ENCODE assay signal across 18 mouse cellular contexts in the genomic region with DNA sequence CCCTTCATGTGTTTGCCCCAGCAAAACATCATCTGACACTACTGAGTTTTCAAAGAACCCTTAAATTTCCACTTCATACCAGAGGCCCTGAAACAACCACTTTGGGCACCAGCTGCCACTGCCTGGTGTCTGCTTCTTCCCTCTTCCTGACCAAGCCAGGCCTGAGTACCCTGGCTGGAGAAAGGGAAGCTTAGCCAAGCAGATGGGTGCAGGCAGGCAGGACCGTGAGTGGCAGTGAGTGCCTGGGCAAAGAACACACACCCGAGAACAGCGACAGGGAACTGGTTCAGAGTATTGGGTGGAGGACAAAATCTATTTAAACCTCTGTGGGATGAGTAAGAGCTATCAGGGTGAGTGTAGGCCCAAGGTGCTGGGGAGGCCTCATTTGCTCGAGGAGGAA. TPM values are rescaled to one million over a fixed set of nuclear protein-coding genes. Genes with fewer than 3 reads are reported as not detected.
DNase-seq lines count a peak whose midpoint lies in the region; ATAC-seq and TF ChIP-seq lines count a peak whose summit lies in the region.
"Had no signal": no experiment of that assay in that cellular context is flagged by ENCODE, and none has a peak within 500 bp of the region (broad histone marks: within the 10 kb centered on the region; RNA-seq: fewer than 3 reads in every experiment).

No protein-coding gene starts in this region.

- peaks cover 35% of the 10 kb centered on the region for H3K4me1 ChIP-seq in bone marrow macrophage, adult 2 months (ENCODE audit: control insufficient read depth, insufficient read depth, low read length)
- H3K4me1 ChIP-seq: embryonic facial prominence, embryonic 12.5 days; forebrain, embryonic 13.5 days; forebrain, embryonic 15.5 days had no signal

- no peak for TF ChIP-seq POLR2A in bone marrow macrophage, adult 2 months (IDR thresholded peaks at IDR 0.05; ENCODE audit: borderline replicate concordance, low read depth, low read length)

- peak overlapping the region; percentile 11; the same call in 1 of the 2 replicates for H3K27ac ChIP-seq in bone marrow macrophage, adult 2 months (ENCODE audit: insufficient read depth, low read depth, low read length)
- H3K27ac ChIP-seq: embryonic facial prominence, embryonic 10.5 days; embryonic facial prominence, embryonic 12.5 days; forebrain, embryonic 13.5 days; forebrain, embryonic 15.5 days had no signal

- H3K4me3 ChIP-seq in bone marrow macrophage, adult 2 months (ENCODE audit: insufficient read depth, low read length) = no peak overlapping the region
- H3K4me3 ChIP-seq: embryonic facial prominence, embryonic 10.5 days; embryonic facial prominence, embryonic 12.5 days; forebrain, embryonic 13.5 days; forebrain, embryonic 15.5 days had no signal

- peak; percentile 52 for ATAC-seq in granulocyte monocyte progenitor cell, adult 5-6 weeks (replicated peaks; ENCODE audit: poor library complexity, severe bottlenecking)
- peak; percentile 58 for ATAC-seq in megakaryocyte, adult 5-6 weeks (ENCODE audit: poor library complexity, severe bottlenecking)
- ATAC-seq: forebrain, embryonic 13.5 days; forebrain, embryonic 15.5 days; forebrain, postnatal 0 days had no signal

- no peak for TF ChIP-seq CTCF in bone marrow macrophage, adult 2 months (IDR thresholded peaks at IDR 0.05; ENCODE audit: low read depth, low read length)

- no peak for DNase-seq in urinary bladder, postnatal 36 days (ENCODE audit: low spot score in 2 of 2)
- no peak for DNase-seq in cerebellum, postnatal 10 days
- DNase-seq in kidney, adult 9 months = no peak
- DNase-seq: adrenal gland, postnatal 10 days; adrenal gland, postnatal 25 days; cerebellum, adult 11-12 months; cerebellum, adult 2 months; cerebellum, adult 9-10 months; cerebellum, postnatal 14 days; forebrain, postnatal 0 days had no signal

RNA-seq across cellular contexts. Expression of a gene that starts 5.7 kb away (rescaled TPM):
- polyA plus RNA-seq in bone marrow macrophage, adult 2 months (2012; ENCODE audit: insufficient read depth, insufficient read length, missing spikeins) = 37.8 and 44.1 TPM in 2 replicates
- total RNA-seq in granulocyte monocyte progenitor cell, adult 5-6 weeks (2014; fragmentation: Nextera tagmentation) = 35.8 and 43.0 TPM in 2 replicates
- 19.3 and 19.4 TPM in 2 replicates for total RNA-seq in granulocyte monocyte progenitor cell, adult 5-6 weeks (2017)
- total RNA-seq in megakaryocyte, adult 5-6 weeks (2015) = 29.2 and 32.2 TPM in 2 replicates
- total RNA-seq in megakaryocyte, adult 5-6 weeks (2017) = 27.4 and 28.2 TPM in 2 replicates
- total RNA-seq: MEL had no signal
- polyA plus RNA-seq: embryonic facial prominence, embryonic 10.5 days had no signal

RNA-seq across cellular contexts. Expression of a gene that starts 42.2 kb away (rescaled TPM):
- 86.2 and 93.4 TPM in 2 replicates for polyA plus RNA-seq in bone marrow macrophage, adult 2 months (2012; ENCODE audit: insufficient read depth, insufficient read length, missing spikeins)
- total RNA-seq in granulocyte monocyte progenitor cell, adult 5-6 weeks (2014; fragmentation: Nextera tagmentation) = 81.6 and 83.0 TPM in 2 replicates
- 80.3 and 95.4 TPM in 2 replicates for total RNA-seq in granulocyte monocyte progenitor cell, adult 5-6 weeks (2017)
- total RNA-seq in megakaryocyte, adult 5-6 weeks (2015) = 71.9 and 76.0 TPM in 2 replicates
- 79.4 and 80.9 TPM in 2 replicates for total RNA-seq in megakaryocyte, adult 5-6 weeks (2017)
